Mouse (Mus musculus): Measurements from ENCODE around the gene Pias3.

DNA sequence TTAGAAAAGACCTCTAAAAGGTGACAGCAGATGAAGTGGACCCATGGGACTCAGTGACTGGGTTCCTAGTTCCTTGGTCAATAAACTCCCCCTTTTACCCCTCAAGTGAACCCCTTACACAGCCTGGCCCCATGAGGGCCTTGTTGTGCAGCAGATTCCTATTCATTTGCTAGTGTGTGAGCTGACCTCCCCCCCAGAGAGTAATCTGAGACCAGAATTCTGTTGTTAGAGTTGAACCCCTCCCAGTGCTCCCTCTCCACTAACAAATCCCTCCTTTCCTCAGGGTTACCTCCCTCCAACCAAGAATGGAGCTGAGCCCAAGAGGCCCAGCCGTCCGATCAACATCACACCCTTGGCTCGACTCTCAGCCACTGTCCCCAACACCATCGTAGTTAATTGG is 4.8 kb downstream of the Pias3 start:
- no peak for TF ChIP-seq CTCF (IDR thresholded peaks at IDR 0.05; ENCODE audit: insufficient read depth, low read depth, low read length)
- TF ChIP-seq POLR2A (IDR thresholded peaks at IDR 0.05; ENCODE audit: insufficient read depth, low read depth, low read length): no peak
